Mouse (Mus musculus) G1E-ER4 (cell line): ENCODE measurements around the gene Aqp5. TPM values are rescaled to one million over a fixed set of nuclear protein-coding genes. Genes with fewer than 3 reads are reported as not detected.

Source experiments
- GATA1 ChIP-seq: IDR thresholded peaks from one replicate; pipeline ENCODE4 v1.8.0; 2012; ENCODE audit warnings: low read length, inconsistent platforms
- polyA plus RNA-seq: library from polyadenylated mRNA; stranded (reverse); fragments of >175 nt; gene quantifications from 2 replicates; pipeline ENCODE4 v1.2.3, GENCODE M21; 2012

Gene Aqp5
- polyA plus RNA-seq, 1 experiment: not detected

DNA sequence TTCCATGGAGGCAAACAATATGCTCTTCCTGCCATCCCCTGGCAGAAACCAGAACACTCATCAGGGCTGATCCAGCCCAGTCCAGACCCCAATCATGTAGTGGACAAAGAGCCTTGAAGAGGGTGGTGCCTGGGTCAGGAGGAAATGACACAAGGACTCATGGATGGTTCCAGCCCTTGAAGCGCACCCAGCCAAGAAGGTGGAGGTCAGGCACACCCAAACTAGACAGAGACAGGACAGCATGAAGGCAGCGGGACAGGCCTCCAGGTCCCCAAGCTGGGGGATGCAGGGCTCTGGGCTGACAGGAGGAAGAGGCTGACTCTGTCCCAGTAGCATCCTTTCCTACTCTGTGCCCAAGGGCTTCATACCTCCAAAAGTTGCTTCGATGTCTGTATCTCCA lies 4.1 kb upstream of the Aqp5 start:
- TF ChIP-seq GATA1: no peak

DNA sequence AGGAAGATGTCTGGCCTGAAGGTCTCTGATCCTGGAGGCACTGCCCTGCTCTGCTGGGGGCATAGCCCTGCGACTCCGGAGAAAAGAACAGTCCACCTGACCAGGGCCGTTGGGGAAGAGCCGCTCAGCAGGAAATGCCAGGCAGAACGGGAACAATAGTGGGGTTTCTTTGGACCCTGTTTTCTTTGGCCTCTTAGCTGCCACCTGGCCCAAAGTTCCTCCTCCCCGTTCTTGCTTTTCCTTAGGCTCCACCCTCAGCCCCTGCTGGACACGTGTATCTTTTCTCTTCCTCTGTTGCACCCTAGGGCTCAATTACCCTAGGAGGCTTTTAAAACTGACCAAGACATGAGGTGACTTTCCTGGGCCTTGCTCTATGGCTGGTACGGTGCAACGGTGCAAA lies 1.3 kb upstream of the Aqp5 start:
- TF ChIP-seq GATA1: no peak

DNA sequence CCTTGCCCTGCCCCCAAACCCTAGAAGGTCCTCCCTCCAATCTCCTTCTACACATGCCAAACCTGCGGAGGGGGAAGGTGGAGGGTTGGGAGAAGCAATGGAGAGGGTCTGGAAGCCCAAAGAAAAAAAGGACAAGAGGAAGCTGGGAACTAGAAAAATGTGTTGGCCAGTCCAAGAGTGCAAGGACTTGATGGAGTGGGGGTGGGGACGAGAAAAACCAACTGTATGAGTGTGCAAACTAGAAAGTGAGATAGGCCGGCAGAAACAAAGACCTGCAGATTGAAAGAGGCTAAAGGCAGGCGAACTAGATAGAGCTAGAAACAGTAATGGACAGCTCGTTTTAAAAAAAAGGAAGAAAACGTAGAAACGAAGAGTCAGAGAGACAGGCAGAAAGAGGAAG lies 878 bp upstream of the Aqp5 start:
- TF ChIP-seq GATA1: no peak

DNA sequence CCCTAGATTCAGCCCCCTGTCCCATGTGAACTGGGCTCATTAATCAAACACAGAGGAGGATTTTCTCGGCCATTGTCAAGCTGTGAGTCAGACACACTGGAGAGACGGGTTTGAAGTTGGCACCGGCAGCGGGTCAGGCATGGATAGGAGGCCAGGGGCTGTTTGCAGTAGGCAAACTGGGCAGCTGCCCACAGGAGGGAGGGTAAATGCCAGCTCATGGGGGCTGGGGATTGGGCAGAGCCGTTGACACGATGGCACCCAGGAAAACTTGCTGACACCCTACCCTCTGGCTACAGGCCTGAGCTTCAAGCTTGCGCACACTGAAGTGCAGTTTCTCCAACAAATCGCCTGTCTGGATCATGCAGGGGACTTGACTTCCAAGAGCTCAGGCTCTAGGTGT lies 1.6 kb downstream of the Aqp5 start:
- TF ChIP-seq GATA1: no peak

DNA sequence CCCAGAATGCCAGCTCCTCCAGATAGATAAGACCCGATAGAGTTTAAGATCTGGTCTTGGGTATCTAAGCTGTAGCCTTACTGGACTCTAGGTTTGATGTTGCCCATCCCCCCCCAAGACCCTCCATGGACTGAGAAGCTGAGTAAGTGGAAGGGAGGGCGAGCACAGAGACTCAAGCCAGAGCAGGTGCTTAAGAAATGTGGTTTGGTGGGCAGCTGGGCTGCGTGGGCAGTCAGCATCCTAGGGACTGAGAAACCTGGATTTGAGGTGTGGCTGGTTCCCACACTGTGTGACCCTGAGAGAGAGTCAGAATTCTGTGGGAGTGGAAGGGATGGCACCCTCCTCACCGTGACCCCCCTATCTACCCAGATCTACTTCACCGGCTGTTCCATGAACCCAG lies 2.3 kb downstream of the Aqp5 start:
- no peak for TF ChIP-seq GATA1

DNA sequence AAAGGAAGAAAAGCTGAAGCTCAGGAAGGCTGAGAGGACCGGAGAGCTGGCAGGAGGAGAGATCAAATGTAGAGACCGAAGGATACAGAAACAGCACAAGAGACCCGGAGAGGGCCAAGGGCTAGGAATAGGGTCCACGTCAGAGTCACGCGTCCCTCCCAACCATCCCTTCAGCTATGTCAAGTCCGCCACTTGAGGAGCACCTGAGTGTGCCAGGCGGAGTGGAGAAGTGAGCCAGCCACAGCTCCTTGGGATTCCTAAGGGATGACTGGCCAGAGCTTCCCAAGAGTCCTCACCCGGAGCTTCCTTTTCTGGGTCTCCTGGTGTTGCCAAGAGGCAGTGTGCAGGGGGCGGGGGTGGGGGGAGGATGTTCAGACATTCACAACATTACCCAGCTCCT lies 4.4 kb downstream of the Aqp5 start:
- TF ChIP-seq GATA1: no peak

DNA sequence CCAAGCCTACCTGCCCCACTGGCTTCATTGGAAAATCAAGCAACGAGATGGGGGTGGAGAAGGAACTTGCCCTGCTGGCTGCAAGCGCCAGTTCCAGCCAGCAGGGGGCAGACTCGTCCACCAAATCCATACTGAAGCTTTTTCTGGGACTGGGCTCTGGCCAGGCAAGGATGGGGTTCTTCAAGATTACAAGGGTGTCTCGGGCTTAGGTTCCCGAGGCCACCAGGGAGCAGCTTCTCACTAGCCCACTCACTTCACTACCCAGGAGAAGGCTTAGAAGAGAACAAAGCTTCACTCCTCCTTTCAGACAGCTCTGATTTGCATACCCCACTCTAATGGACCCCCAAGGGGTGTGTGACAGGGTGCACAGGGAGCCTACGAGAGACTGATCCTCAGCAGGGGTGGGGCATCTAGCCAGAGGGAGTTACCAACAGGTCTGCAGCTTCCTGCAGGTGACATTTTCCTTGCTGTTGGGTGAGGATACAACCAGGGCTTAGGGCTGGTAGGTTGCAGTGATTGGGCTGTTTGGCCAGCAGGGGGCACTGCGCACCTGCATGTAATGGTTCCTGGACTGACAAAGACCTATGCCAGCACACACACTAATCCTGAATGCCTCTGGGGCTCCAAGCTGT lies 5.6 kb downstream of the Aqp5 start:
- TF ChIP-seq GATA1: no peak

DNA sequence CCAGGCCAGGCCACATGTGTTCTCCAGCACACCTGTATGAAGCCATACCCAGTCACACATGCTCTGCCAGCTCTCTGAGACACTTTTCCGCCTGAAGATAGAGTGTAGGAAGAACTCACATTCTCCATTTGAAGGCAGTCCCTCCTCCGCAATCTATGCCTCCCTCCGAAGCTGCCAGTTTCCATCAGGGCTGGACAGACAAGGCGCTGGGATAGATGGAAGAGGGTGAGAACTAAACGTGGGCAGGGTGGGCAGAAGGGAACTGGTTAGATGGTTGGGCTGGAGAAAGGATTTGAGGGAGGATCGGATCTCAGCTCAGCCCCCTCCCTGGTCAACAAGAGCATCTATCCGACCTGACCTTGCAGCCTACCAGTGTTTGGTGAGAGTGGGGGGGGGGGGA lies 6.3 kb downstream of the Aqp5 start:
- TF ChIP-seq GATA1: no peak

DNA sequence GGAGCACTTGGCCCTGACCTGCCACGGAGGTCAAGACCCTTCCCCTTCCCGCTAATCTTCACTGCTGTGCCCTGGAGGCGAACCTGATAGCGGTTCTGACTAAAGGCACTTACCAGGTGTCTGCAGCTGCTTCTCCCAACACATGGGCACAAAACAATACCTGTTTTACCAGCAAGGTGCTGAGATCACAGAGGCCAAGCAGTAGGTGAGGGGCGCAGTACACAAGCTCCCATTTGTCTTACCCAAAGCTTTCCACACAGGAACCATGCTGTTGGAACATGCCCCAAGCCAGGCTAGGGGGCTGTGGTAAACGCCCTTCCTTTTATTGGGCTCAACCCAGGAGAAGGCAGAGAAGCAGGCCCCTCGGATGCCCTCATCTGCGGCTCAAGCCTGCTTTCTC lies 7.0 kb downstream of the Aqp5 start:
- no peak for TF ChIP-seq GATA1

DNA sequence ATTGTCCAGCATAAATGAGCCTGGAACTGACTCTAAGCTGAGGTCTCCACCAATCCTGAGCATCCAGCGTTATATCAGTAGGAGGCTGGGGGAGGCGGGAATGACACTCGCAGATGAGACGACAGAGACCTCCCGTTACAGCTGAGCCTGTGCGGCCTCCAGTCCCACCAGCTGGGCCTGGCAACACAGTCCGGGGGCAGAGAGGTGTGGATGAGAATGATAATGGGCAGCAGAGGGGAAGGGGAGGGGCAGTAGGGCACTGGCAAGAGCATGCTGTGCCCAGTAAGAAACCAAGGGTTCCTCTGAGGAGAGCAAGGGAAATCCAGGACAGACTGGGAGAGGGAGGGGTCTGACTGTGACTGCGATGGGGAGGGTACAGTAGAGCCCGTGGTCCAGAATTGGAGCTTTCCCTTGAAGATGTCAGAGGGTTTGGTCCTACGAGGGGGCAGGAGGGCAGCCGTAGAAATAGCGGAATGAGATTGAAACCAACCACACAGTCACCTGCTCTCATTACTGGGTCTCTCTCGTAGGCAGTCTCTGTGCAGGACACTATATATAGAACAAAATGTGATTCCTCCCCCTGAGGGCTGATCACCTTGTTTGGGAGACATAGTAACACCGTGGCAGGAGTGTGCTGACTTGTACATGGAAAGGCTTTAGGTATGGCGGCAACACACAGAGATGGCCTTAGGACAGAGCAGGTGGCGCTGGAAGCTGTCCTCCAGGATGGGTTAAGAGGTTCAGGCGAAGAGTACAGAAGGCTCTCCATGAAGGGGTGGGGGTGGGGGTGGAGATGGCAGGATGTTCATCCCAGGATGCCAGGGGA lies 8.9 kb downstream of the Aqp5 start:
- TF ChIP-seq GATA1: no peak

DNA sequence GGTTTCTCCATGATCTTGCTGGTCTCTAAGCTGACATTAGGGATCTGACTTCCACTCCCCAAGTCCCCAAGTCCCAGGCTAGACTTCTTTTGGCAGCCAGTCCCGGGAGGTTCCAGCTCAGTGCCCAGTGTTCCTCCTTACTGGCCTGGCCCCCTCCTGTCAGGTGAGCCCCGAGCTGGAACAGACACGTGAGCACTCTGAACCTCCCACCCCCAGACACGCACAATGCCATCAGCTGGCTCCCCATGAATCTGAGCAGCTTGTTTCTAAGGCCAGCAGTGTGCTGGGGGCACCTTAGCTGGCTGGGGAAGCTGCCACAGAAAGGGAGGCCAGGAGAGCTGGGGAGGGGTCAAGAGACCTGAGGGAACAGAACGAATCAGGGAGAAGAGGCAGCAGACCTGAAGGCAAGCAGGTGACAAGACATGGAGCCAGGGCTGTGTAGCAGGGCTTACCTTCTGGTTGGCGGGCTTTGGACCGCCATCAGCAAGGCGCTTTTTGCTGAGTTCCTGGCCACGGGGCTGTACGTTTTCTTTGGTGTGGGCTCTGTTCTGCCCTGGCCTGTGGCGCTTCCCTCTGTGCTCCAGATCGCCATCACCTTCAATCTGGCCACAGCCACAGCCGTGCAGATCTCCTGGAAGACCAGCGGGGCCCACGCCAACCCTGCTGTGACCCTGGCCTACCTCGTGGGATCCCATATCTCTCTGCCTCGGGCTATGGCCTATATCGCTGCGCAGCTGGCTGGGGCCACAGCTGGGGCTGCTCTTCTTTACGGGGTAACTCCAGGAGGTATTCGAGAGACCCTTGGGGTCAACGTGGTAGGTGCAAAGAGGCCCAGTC lies 10.6 kb downstream of the Aqp5 start, which contains the start of gene Aqp6:
Aqp6 (plus strand) TSS at position 415 of the 837 bp plus-strand sequence.
- TF ChIP-seq GATA1: no peak

DNA sequence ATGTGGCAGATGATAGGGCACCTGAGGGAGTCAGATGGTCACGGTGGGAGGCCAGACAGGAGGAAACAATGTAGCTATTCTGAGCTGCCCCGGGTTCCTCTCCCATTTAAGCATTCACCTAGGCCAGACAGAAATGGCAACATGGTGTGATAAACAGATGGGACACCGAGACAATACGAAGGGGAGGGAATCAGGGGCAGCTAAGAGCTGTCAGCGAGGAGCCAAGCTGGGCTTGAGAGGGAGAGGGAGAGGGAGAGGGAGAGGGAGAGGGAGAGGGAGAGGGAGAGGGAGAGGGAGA lies 11.2 kb downstream of the Aqp5 start:
- no peak for TF ChIP-seq GATA1

DNA sequence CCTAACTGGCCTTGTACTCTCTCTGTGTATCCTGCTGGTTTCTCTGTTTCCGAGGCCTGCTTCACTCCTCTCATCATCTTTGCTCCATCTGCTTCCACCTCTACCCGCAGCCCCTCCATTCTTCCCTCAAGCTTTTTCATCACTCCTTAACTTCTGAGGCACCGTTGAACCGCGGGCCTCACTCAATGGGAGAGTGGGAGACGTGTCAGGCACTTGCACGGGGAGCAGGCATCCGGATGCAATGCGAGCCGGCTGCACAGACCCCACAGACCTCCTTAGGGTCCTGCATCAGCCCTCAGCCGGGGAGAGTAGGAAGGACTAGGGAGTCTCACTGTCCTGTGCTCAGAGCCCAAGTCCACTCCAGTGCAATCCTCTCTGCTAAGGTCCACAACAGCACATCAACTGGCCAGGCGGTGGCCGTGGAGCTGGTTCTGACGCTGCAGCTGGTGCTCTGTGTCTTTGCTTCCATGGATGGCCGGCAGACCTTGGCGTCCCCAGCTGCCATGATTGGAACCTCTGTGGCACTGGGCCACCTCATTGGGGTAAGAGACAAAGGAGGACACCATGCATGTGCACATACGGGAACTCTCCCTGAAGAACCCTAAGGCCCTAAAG lies 11.7 kb downstream of the Aqp5 start:
- TF ChIP-seq GATA1: no peak

DNA sequence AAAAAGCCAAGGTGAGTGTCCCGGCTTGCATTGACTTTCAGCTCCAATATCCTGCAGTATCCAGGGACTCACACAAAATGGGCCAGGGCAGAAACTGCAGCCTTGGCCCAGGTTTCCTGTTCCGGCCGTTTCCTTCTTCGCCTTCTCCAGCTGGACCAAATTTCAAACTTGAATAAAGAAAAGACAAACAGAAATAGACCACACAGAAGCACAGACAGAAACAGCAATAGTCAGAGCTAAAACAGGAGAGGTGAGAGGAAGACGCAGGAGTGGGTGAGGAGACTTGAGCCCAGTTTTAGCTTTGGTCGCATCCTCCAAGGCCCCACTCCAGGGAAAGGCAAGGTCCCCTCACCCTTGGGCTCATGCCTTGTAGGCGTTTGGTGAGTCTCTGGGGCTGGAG lies 12.6 kb downstream of the Aqp5 start:
- TF ChIP-seq GATA1: no peak

DNA sequence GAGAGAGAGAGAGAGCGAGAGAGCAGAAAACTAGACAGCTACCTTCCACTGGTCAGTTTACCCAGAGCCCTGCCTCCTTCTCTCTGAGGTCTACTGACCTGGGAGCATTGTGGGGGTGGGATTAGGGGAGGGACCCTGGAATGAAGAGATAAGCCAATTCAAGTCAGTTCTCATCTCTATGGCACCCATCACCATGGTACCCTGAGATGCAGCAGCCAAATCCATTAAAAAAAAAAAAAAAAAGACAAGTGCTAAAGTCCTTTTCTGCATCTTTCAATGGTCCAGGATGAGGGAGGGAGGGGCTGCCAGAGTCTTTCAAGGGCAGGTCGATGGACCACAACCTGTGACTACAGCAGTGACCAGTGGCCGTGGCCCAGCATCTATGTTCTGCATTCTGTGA lies 15.0 kb downstream of the Aqp5 start:
- no peak for TF ChIP-seq GATA1

DNA sequence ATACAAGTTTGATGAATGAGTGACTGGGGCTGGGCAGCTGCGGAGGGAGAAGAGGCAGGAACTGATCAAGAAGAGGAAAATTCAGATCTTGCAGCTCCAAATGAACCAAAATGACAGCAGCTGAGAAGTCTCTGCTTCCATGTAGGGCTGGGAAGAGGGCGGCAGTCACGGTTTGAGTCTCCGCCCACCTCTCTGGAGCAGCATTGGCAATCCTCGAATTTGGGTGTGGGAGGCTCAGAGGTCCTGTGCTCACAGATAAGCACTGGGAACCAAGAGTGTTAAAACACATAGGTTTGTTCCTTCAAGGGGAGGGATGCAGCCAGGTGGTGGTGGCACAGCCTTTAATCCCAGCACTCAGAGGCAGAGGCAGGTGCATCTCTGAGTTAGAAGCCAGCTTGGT lies 15.9 kb downstream of the Aqp5 start:
- no peak for TF ChIP-seq GATA1
